Mouse (Mus musculus): Measurements from ENCODE around the gene Pnp2. TPM values are rescaled to one million over a fixed set of nuclear protein-coding genes. Genes with fewer than 3 reads are reported as not detected.

The Pnp2 gene
- polyA plus RNA-seq, 1 experiment: 0.08 TPM

DNA sequence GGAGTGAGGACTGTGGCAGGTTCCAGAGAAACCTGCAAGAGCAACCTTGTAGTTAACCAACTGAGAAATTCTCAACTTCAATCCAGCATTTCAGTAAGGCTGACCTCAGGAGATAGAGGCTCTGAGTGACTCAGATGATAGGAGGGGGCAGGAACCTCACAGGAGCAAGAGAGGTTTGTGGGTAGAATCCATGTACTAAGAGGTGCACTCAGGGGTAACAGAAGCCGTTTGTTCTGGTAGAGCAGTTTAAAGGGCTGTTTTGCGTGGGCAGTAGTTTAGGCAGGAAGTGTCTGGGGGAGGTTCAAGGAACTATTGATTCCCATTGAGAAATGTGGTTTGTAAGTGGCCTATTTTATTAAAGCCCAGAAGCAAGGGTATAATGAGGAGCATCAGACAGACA, 25.4 kb downstream of the Pnp2 start:
- H3K4me3 ChIP-seq: no peak overlapping the region
- H3K27me3 ChIP-seq (ENCODE audit: control insufficient read depth, insufficient read depth, insufficient read length): no peaks in the 10 kb centered on the region
- H3K4me2 ChIP-seq (ENCODE audit: low read depth): no peak overlapping the region
- no peaks in the 10 kb centered on the region for H3K36me3 ChIP-seq (ENCODE audit: control insufficient read depth, insufficient read depth)
- no peaks in the 10 kb centered on the region for H3K79me2 ChIP-seq (ENCODE audit: control insufficient read depth, insufficient read depth)
- TF ChIP-seq CEBPB (IDR thresholded peaks at IDR 0.05; ENCODE audit: insufficient read depth, poor library complexity, severe bottlenecking) (no peak), SRF (IDR thresholded peaks at IDR 0.05; ENCODE audit: control insufficient read depth, insufficient read length, low read depth) (no peak), MYOD1 (IDR thresholded peaks at IDR 0.05; ENCODE audit: control insufficient read depth in 1 of 3, insufficient read length in 2 of 3, low read depth in 2 of 3) (no peak), REST (IDR thresholded peaks at IDR 0.05; ENCODE audit: insufficient read depth, insufficient read length) (no peak), POLR2A (IDR thresholded peaks at IDR 0.05; ENCODE audit: insufficient read length, low read depth) (no peak), USF1 (IDR thresholded peaks at IDR 0.05; ENCODE audit: low read depth) (no peak), MAX (IDR thresholded peaks at IDR 0.05; ENCODE audit: low read depth) (no peak), TCF3 (IDR thresholded peaks at IDR 0.05; ENCODE audit: insufficient read length, low read depth) (no peak), TCF12 (IDR thresholded peaks at IDR 0.05; ENCODE audit: insufficient read depth, poor library complexity, severe bottlenecking) (no peak), MYOG (IDR thresholded peaks at IDR 0.05; ENCODE audit: control insufficient read depth in 1 of 3, insufficient read depth in 1 of 3, insufficient read length in 2 of 3, low read depth in 2 of 3) (no peak), E2F4 (IDR thresholded peaks at IDR 0.05; ENCODE audit: insufficient read depth) (no peak), POLR2AphosphoS2 (IDR thresholded peaks at IDR 0.05; ENCODE audit: insufficient read length, low read depth) (no peak)
- no peak overlapping the region for H3ac ChIP-seq (ENCODE audit: control insufficient read depth, insufficient read length)

GRCm38 (mm10) chr14:50981837-50982236, 26.0 kb downstream of the Pnp2 start:
- Histone ChIP-seq H3K27me3 (ENCODE audit: control insufficient read depth, insufficient read depth, insufficient read length) (no peaks in the 10 kb centered on the region), H3K4me2 (ENCODE audit: low read depth) (peak overlapping the region; percentile 15), H3K36me3 (ENCODE audit: control insufficient read depth, insufficient read depth) (no peaks in the 10 kb centered on the region), H3K79me2 (ENCODE audit: control insufficient read depth, insufficient read depth) (no peaks in the 10 kb centered on the region), H3K4me3 (no peak overlapping the region), H3ac (ENCODE audit: control insufficient read depth, insufficient read length) (no peak overlapping the region)
- no peak for TF ChIP-seq POLR2A (IDR thresholded peaks at IDR 0.05; ENCODE audit: insufficient read length, low read depth)

- no peaks in the 10 kb centered on the region for H3K36me3 ChIP-seq (ENCODE audit: control insufficient read depth, insufficient read depth)
- no peak overlapping the region for H3K4me3 ChIP-seq
- H3K27me3 ChIP-seq (ENCODE audit: control insufficient read depth, insufficient read depth, insufficient read length): no peaks in the 10 kb centered on the region
- H3K79me2 ChIP-seq (ENCODE audit: control insufficient read depth, insufficient read depth): no peaks in the 10 kb centered on the region
- H3K4me2 ChIP-seq (ENCODE audit: low read depth): no peak overlapping the region
- no peak overlapping the region for H3ac ChIP-seq (ENCODE audit: control insufficient read depth, insufficient read length)
- no peak for TF ChIP-seq TCF12 (IDR thresholded peaks at IDR 0.05; ENCODE audit: insufficient read depth, poor library complexity, severe bottlenecking)
These were observed 31.9 kb downstream of the Pnp2 start for GRCm38 (mm10) chr14:50987668-50988067.

DNA sequence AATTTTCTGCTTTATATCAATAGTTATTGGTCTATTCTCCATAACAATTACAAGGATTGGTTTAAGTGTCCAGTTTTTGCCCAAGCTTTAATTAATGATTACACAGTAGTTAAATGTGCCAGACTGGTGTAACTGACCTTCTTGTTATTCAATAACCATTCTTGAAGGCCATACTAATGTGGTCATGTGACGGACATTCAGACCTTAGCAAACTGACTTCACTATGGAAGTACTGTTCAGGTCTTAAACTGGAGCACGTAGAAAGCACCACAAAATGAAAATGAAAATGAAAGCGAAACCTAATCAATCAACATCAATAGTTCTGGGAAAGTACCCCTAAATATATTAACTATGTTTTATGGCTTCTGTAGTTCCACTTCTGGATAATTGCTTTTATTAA, 35.2 kb downstream of the Pnp2 start:
- H3K4me3 ChIP-seq: no peak overlapping the region
- H3K4me2 ChIP-seq (ENCODE audit: low read depth): no peak overlapping the region
- H3K27me3 ChIP-seq (ENCODE audit: control insufficient read depth, insufficient read depth, insufficient read length): no peaks in the 10 kb centered on the region
- no peak overlapping the region for H3ac ChIP-seq (ENCODE audit: control insufficient read depth, insufficient read length)
- no peaks in the 10 kb centered on the region for H3K36me3 ChIP-seq (ENCODE audit: control insufficient read depth, insufficient read depth)
- no peak for TF ChIP-seq TCF3 (IDR thresholded peaks at IDR 0.05; ENCODE audit: insufficient read length, low read depth)
- no peak for TF ChIP-seq REST (IDR thresholded peaks at IDR 0.05; ENCODE audit: insufficient read depth, insufficient read length)
- TF ChIP-seq CEBPB (IDR thresholded peaks at IDR 0.05; ENCODE audit: insufficient read depth, poor library complexity, severe bottlenecking): no peak
- no peak for TF ChIP-seq MAX (IDR thresholded peaks at IDR 0.05; ENCODE audit: low read depth)
- no peaks in the 10 kb centered on the region for H3K79me2 ChIP-seq (ENCODE audit: control insufficient read depth, insufficient read depth)

DNA sequence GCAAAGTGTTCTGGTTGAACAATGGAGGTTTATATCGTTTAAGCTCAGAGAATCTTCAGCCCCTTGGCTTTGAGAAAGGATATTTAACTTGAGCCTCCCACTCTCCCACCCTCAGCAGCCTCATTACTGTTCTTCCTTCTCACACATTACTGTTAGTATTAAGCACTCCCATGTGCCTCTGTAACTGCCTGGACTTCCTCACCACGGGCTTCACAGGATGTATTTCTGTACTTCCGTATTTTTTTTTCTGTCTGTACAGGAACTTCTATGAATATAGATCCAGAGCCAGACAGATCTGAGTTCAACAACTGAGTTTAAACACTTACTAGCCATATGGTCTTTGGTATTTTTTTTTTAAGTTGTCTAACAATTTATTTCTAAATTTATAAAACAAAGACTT, 41.3 kb downstream of the Pnp2 start:
- TF ChIP-seq MAX (IDR thresholded peaks at IDR 0.05; ENCODE audit: low read depth) (no peak), MYOD1 (IDR thresholded peaks at IDR 0.05; ENCODE audit: control insufficient read depth in 1 of 3, insufficient read length in 2 of 3, low read depth in 2 of 3) (no peak), POLR2AphosphoS2 (IDR thresholded peaks at IDR 0.05; ENCODE audit: insufficient read length, low read depth) (no peak), REST (IDR thresholded peaks at IDR 0.05; ENCODE audit: insufficient read depth, insufficient read length) (no peak), CEBPB (IDR thresholded peaks at IDR 0.05; ENCODE audit: insufficient read depth, poor library complexity, severe bottlenecking) (no peak), TCF3 (IDR thresholded peaks at IDR 0.05; ENCODE audit: insufficient read length, low read depth) (no peak)
- H3K4me2 ChIP-seq (ENCODE audit: low read depth): no peak overlapping the region
- no peaks in the 10 kb centered on the region for H3K36me3 ChIP-seq (ENCODE audit: control insufficient read depth, insufficient read depth)
- no peak overlapping the region for H3ac ChIP-seq (ENCODE audit: control insufficient read depth, insufficient read length)
- H3K27me3 ChIP-seq (ENCODE audit: control insufficient read depth, insufficient read depth, insufficient read length): no peaks in the 10 kb centered on the region
- no peaks in the 10 kb centered on the region for H3K79me2 ChIP-seq (ENCODE audit: control insufficient read depth, insufficient read depth)
- H3K4me3 ChIP-seq: no peak overlapping the region

DNA sequence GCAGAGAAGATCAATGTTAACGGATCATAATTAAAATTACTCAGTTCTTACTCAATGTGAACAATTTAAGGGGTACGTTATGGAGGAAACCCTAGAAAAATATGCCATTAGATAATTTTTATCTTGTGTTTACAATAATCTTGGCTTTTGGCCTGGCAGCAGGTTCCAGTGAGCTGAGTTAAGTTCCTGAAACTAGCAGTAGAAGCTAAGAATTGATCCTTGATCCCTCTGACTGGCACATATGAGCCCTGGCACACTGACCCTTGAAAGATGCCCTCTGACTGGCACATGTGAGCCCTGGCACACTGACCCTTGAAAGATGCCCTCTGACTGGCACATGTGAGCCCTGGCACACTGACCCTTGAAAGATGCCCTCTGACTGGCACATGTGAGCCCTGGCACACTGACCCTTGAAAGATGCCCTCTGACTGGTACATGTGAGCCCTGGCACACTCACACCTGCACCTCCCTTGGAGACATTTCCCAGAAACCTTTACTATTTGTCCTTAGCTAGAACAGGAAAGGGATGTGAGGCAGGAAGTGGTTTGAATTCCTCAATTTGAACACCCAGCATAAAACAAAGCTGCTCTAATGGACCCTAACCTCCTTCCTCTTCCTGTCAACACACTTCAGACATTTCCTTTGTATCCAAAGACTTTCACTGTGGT, 42.3 kb downstream of the Pnp2 start:
- no peaks in the 10 kb centered on the region for H3K27me3 ChIP-seq (ENCODE audit: control insufficient read depth, insufficient read depth, insufficient read length)
- no peaks in the 10 kb centered on the region for H3K79me2 ChIP-seq (ENCODE audit: control insufficient read depth, insufficient read depth)
- no peak overlapping the region for H3K4me2 ChIP-seq (ENCODE audit: low read depth)
- TF ChIP-seq MYOG (IDR thresholded peaks at IDR 0.05; ENCODE audit: control insufficient read depth in 1 of 3, insufficient read depth in 1 of 3, insufficient read length in 2 of 3, low read depth in 2 of 3) (no peak), MYOD1 (IDR thresholded peaks at IDR 0.05; ENCODE audit: control insufficient read depth in 1 of 3, insufficient read length in 2 of 3, low read depth in 2 of 3) (no peak), USF1 (IDR thresholded peaks at IDR 0.05; ENCODE audit: low read depth) (no peak), TCF12 (IDR thresholded peaks at IDR 0.05; ENCODE audit: insufficient read depth, poor library complexity, severe bottlenecking) (no peak), POLR2AphosphoS2 (IDR thresholded peaks at IDR 0.05; ENCODE audit: insufficient read length, low read depth) (no peak), CEBPB (IDR thresholded peaks at IDR 0.05; ENCODE audit: insufficient read depth, poor library complexity, severe bottlenecking) (no peak), E2F4 (IDR thresholded peaks at IDR 0.05; ENCODE audit: insufficient read depth) (no peak), POLR2A (IDR thresholded peaks at IDR 0.05; ENCODE audit: insufficient read length, low read depth) (no peak), SRF (IDR thresholded peaks at IDR 0.05; ENCODE audit: control insufficient read depth, insufficient read length, low read depth) (no peak), MAX (IDR thresholded peaks at IDR 0.05; ENCODE audit: low read depth) (no peak), REST (IDR thresholded peaks at IDR 0.05; ENCODE audit: insufficient read depth, insufficient read length) (no peak), TCF3 (IDR thresholded peaks at IDR 0.05; ENCODE audit: insufficient read length, low read depth) (no peak)
- H3K36me3 ChIP-seq (ENCODE audit: control insufficient read depth, insufficient read depth): no peaks in the 10 kb centered on the region
- no peak overlapping the region for H3ac ChIP-seq (ENCODE audit: control insufficient read depth, insufficient read length)
- no peak overlapping the region for H3K4me3 ChIP-seq

Measured in myocyte (in vitro differentiated cells).